Mouse (Mus musculus) limb, embryonic 11.5 days (tissue): ENCODE results near the gene Gse1. TPM values are rescaled to one million over a fixed set of nuclear protein-coding genes. Genes with fewer than 3 reads are reported as not detected.
A peak's percentile ranks its signal among the peaks of the same experiment; 100 is the strongest.

Experiments used
- ATAC-seq: fragments of 200-750 bp; cut with Nextera tagmentation; 2 replicates; pipeline ENCODE4 v1.8.0; 2017; ENCODE audit warnings: low read depth; ENCODE audit not compliant: insufficient number of reproducible peaks, low FRiP score, low TSS enrichment
- DNase-seq: peaks from one replicate; pipeline ENCODE4 v3.0.0-alpha.2; 2015; ENCODE audit warnings: low spot score
- H3K27ac ChIP-seq: fragments of 300-500 bp; sonication (generic); replicated peaks from 2 replicates; pipeline ENCODE4 v1.5.1; 2014; ENCODE audit warnings: low read depth, mild to moderate bottlenecking, low read length
- H3K27me3 ChIP-seq: fragments of 300-500 bp; sonication (generic); 2 replicates; pipeline ENCODE4 v1.6.1; 2014; ENCODE audit warnings: mild to moderate bottlenecking, low read length, mixed read lengths; ENCODE audit not compliant: control insufficient read depth, insufficient read depth
- H3K36me3 ChIP-seq: fragments of 300-500 bp; sonication (generic); 2 replicates; pipeline ENCODE4 v1.6.1; 2014; ENCODE audit warnings: mild to moderate bottlenecking, low read length, moderate library complexity, mixed read lengths; ENCODE audit not compliant: control insufficient read depth, insufficient read depth
- H3K4me1 ChIP-seq: fragments of 300-500 bp; sonication (generic); 2 replicates; pipeline ENCODE4 v1.6.1; 2014; ENCODE audit warnings: low read length, mixed read lengths; ENCODE audit not compliant: control insufficient read depth, insufficient read depth
- H3K4me2 ChIP-seq: fragments of 300-500 bp; sonication (generic); 2 replicates; pipeline ENCODE4 v1.6.1; 2014; ENCODE audit warnings: low read depth, mild to moderate bottlenecking, moderate library complexity; ENCODE audit not compliant: severe bottlenecking
- H3K4me3 ChIP-seq: fragments of 300-500 bp; sonication (generic); 2 replicates; pipeline ENCODE4 v1.5.1; 2014; ENCODE audit warnings: low read depth, low read length
- H3K9ac ChIP-seq: fragments of 300-500 bp; sonication (generic); 2 replicates; pipeline ENCODE4 v1.6.1; 2014; ENCODE audit warnings: mild to moderate bottlenecking, low read length
- H3K9me3 ChIP-seq: fragments of 300-500 bp; sonication (generic); 2 replicates; pipeline ENCODE4 v1.6.1; 2016; ENCODE audit warnings: low read length; ENCODE audit not compliant: control insufficient read depth
- WGBS: fragments of 180-500 bp; shearing (Covaris S2); extraction: QIAGEN DNeasy Blood & Tissue Kit; methylation state at CpG from one replicate; pipeline ENCODE4 v1.1.7; 2014; 5-methylcytosine and 5-hydroxymethylcytosine counted together
- polyA plus RNA-seq: library from polyadenylated mRNA; unstranded; fragments of >200 nt; fragmentation: Nextera tagmentation; extraction: Ambion mirVana; gene quantifications from 2 replicates; pipeline ENCODE4 v1.2.1, GENCODE M21; 2014

The Gse1 gene
- polyA plus RNA-seq, 1 experiment from 2014 or later: 6.6 TPM

GRCm38 (mm10) chr8:120215416-120216141, 12.7 kb upstream of the Gse1 start:
- Histone ChIP-seq H3K9me3 (no peaks in the 10 kb centered on the region), H3K27me3 (no peaks in the 10 kb centered on the region), H3K4me3 (no peak overlapping the region), H3K4me1 (peaks cover 51% of the 10 kb centered on the region), H3K27ac (peak overlapping the region; percentile 2), H3K36me3 (no peaks in the 10 kb centered on the region), H3K4me2 (no peak overlapping the region), H3K9ac (peak overlapping the region; percentile 12; the same call in 1 of the 2 replicates)
- no peak for ATAC-seq
- 38% methylated on average over 7 of the region's 7 CpGs for WGBS
- DNase-seq: no peak

- no peaks in the 10 kb centered on the region for H3K9me3 ChIP-seq
- no peaks in the 10 kb centered on the region for H3K36me3 ChIP-seq
- peaks cover 43% of the 10 kb centered on the region for H3K4me1 ChIP-seq
- H3K4me3 ChIP-seq: no peak overlapping the region
- H3K27me3 ChIP-seq: no peaks in the 10 kb centered on the region
- peak overlapping the region; percentile 15; the same call in 1 of the 2 replicates for H3K4me2 ChIP-seq
- DNase-seq: peak; percentile 88
- peak; percentile 75 for ATAC-seq
- 9% methylated on average over 13 of the region's 13 CpGs for WGBS
- peak overlapping the region; percentile 22; the same call in 1 of the 2 replicates for H3K9ac ChIP-seq
- peak overlapping the region; percentile 87 for H3K27ac ChIP-seq
Observed at GRCm38 (mm10) chr8:120216855-120217830, 11.1 kb upstream of the Gse1 start.

- H3K27me3 ChIP-seq: no peaks in the 10 kb centered on the region
- H3K9me3 ChIP-seq: no peaks in the 10 kb centered on the region
- no peak for ATAC-seq
- WGBS: 8% methylated on average over 11 of the region's 11 CpGs
- H3K27ac ChIP-seq: no peak overlapping the region
- no peaks in the 10 kb centered on the region for H3K36me3 ChIP-seq
- H3K9ac ChIP-seq: no peak overlapping the region
- H3K4me3 ChIP-seq: no peak overlapping the region
- H3K4me2 ChIP-seq: no peak overlapping the region
- peaks cover 55% of the 10 kb centered on the region for H3K4me1 ChIP-seq
- no peak for DNase-seq
Observed at GRCm38 (mm10) chr8:120222548-120222947, 5.7 kb upstream of the Gse1 start.

- no peak overlapping the region for H3K4me2 ChIP-seq
Observed at GRCm38 (mm10) chr8:120224521-120225420, 3.5 kb upstream of the Gse1 start.

GRCm38 (mm10) chr8:120225421-120226151, 2.7 kb upstream of the Gse1 start:
- Histone ChIP-seq H3K27ac (peak overlapping the region; percentile 43; the same call in 1 of the 2 replicates), H3K36me3 (no peaks in the 10 kb centered on the region), H3K4me3 (no peak overlapping the region), H3K27me3 (no peaks in the 10 kb centered on the region), H3K9me3 (no peaks in the 10 kb centered on the region), H3K9ac (no peak overlapping the region), H3K4me2 (no peak overlapping the region), H3K4me1 (peaks cover 63% of the 10 kb centered on the region)
- DNase-seq (no peak), ATAC-seq (no peak)
- WGBS: 67% methylated on average over 10 of the region's 10 CpGs

More at GRCm38 (mm10) chr8:120224521-120225420, 3.5 kb upstream of the Gse1 start:
- H3K4me1 ChIP-seq: peaks cover 61% of the 10 kb centered on the region
- peak overlapping the region; percentile 43; the same call in 1 of the 2 replicates for H3K27ac ChIP-seq
- no peak overlapping the region for H3K9ac ChIP-seq
- WGBS: 36% methylated on average over 11 of the region's 11 CpGs
- H3K36me3 ChIP-seq: no peaks in the 10 kb centered on the region
- no peak for ATAC-seq
- no peak overlapping the region for H3K4me3 ChIP-seq
- H3K9me3 ChIP-seq: no peaks in the 10 kb centered on the region
- DNase-seq: peak; percentile 54
- no peaks in the 10 kb centered on the region for H3K27me3 ChIP-seq

- Histone ChIP-seq H3K36me3 (no peaks in the 10 kb centered on the region), H3K4me3 (peak overlapping the region; percentile 67; the same call in 1 of the 2 replicates), H3K9me3 (no peaks in the 10 kb centered on the region), H3K27ac (no peak overlapping the region; the same call in 1 of the 2 replicates), H3K9ac (no peak overlapping the region), H3K4me1 (peaks cover 74% of the 10 kb centered on the region), H3K4me2 (peak overlapping the region; percentile 99; the same call in 1 of the 2 replicates), H3K27me3 (no peaks in the 10 kb centered on the region)
- DNase-seq (no peak), ATAC-seq (no peak)
- 38% methylated on average over 5 of the region's 5 CpGs for WGBS
Observed at GRCm38 (mm10) chr8:120226700-120227577, 1.3 kb upstream of the Gse1 start.

- Histone ChIP-seq H3K9me3 (no peaks in the 10 kb centered on the region), H3K27ac (no peak overlapping the region; the same call in 1 of the 2 replicates), H3K9ac (peak overlapping the region; percentile 55; the same call in 1 of the 2 replicates), H3K4me3 (peak overlapping the region; percentile 67), H3K4me1 (peaks cover 74% of the 10 kb centered on the region), H3K4me2 (peak overlapping the region; percentile 99), H3K36me3 (no peaks in the 10 kb centered on the region), H3K27me3 (no peaks in the 10 kb centered on the region)
- ATAC-seq (no peak), DNase-seq (no peak)
Observed at GRCm38 (mm10) chr8:120227578-120227876, 729 bp upstream of the Gse1 start.
